Mouse (Mus musculus) G1E (cell line): ENCODE measurements around the gene Ptdss2. TPM values are rescaled to one million over a fixed set of nuclear protein-coding genes. Genes with fewer than 3 reads are reported as not detected.

Experiments used
- ATAC-seq: 2 replicates; pipeline ENCODE4 v1.8.0; 2016; ENCODE audit warnings: mild to moderate bottlenecking; ENCODE audit not compliant: insufficient number of reproducible peaks, poor library complexity, low FRiP score, severe bottlenecking; ENCODE audit errors: extremely low read depth
- DNase-seq: peaks from one replicate; pipeline ENCODE4 v3.0.0; 2012; ENCODE audit warnings: low spot score
- H3K27me3 ChIP-seq: 2 replicates; pipeline ENCODE4 v1.6.1; 2012; ENCODE audit warnings: mild to moderate bottlenecking, low read length, inconsistent platforms; ENCODE audit not compliant: insufficient read depth
- H3K36me3 ChIP-seq: replicated peaks from 2 replicates; pipeline ENCODE3; 2012; ENCODE audit warnings: mild to moderate bottlenecking, inconsistent platforms
- H3K4me1 ChIP-seq: 2 replicates; pipeline ENCODE4 v1.6.1; 2012; ENCODE audit warnings: low read depth, low read length, inconsistent platforms, mixed read lengths; ENCODE audit not compliant: insufficient read depth
- H3K4me3 ChIP-seq: 2 replicates; pipeline ENCODE4 v1.5.1; 2012; ENCODE audit warnings: low read depth, mild to moderate bottlenecking, inconsistent platforms, low read length, moderate library complexity, mixed read lengths
- H3K9me3 ChIP-seq: replicated peaks from 2 replicates; pipeline ENCODE4 v1.6.1; 2012; ENCODE audit warnings: inconsistent platforms
- CTCF ChIP-seq: IDR thresholded peaks from 2 replicates; pipeline ENCODE4 v1.5.1; 2012; ENCODE audit warnings: low read depth, low read length, inconsistent platforms, mixed read lengths
- GATA1 ChIP-seq: IDR thresholded peaks from 2 replicates; pipeline ENCODE4 v1.6.1; 2012; ENCODE audit warnings: borderline replicate concordance, low read length, inconsistent platforms, mixed read lengths
- GATA2 ChIP-seq: IDR thresholded peaks from 2 replicates; pipeline ENCODE4 v1.6.1; 2012; ENCODE audit warnings: low read depth, low read length, inconsistent platforms, borderline replicate concordance
- POLR2AphosphoS5 ChIP-seq: IDR thresholded peaks from 2 replicates; pipeline ENCODE4 v1.6.1; 2012; ENCODE audit warnings: low read depth, low read length, inconsistent platforms; ENCODE audit not compliant: insufficient replicate concordance
- TAL1 ChIP-seq: conservative IDR thresholded peaks from 2 replicates; pipeline ENCODE4 v1.6.1; 2012; ENCODE audit warnings: low read depth, low read length, inconsistent platforms, mixed read lengths
- polyA plus RNA-seq: library from polyadenylated mRNA; stranded (reverse); fragments of >175 nt; gene quantifications from 2 replicates; pipeline ENCODE4 v1.2.3, GENCODE M21; 2012
- total RNA-seq, 2 experiments: library from RNA; stranded (forward) in 1 of 2; stranded (reverse) in 1 of 2; fragments of 200-1000 nt in 1 of 2; fragments of >200 nt in 1 of 2; fragmentation: Nextera tagmentation in 1 of 2; gene quantifications; 2 replicates each; pipeline ENCODE4 v1.2.3; 2014 to 2017

Gene Ptdss2
- total RNA-seq (2014; fragmentation: Nextera tagmentation) (10.2 and 43.3 TPM in 2 replicates), total RNA-seq (2017) (3.9 and 4.5 TPM in 2 replicates), polyA plus RNA-seq (29.4 and 45.3 TPM in 2 replicates)

GRCm38 (mm10) chr7:141122245-141122644 lies at the start of gene Ptdss2:
Gene Ptdss2, plus strand, starts transcription at chr7:141122382.
- Histone ChIP-seq H3K36me3 (no peaks in the 10 kb centered on the region), H3K27me3 (peaks cover 10% of the 10 kb centered on the region), H3K4me3 (peak within 1 kb of the TSS; percentile 75), H3K9me3 (no peaks in the 10 kb centered on the region), H3K4me1 (peaks cover 30% of the 10 kb centered on the region)
- DNase-seq (no peak), ATAC-seq (no peak)
- TF ChIP-seq TAL1, result no peak
- no peak for TF ChIP-seq POLR2AphosphoS5
- TF ChIP-seq GATA1, result no peak
- no peak for TF ChIP-seq CTCF
- TF ChIP-seq GATA2, result no peak

GRCm38 (mm10) chr7:141073782-141074181 lies 48.4 kb upstream of the Ptdss2 start:
- Histone ChIP-seq H3K27me3 (peaks cover 40% of the 10 kb centered on the region), H3K9me3 (no peaks in the 10 kb centered on the region), H3K36me3 (no peaks in the 10 kb centered on the region), H3K4me3 (no peak overlapping the region), H3K4me1 (peaks cover 2% of the 10 kb centered on the region; the same call in 1 of the 2 replicates)
- no peak for DNase-seq
- ATAC-seq, result no peak
- TF ChIP-seq CTCF, result no peak
- TF ChIP-seq POLR2AphosphoS5, result no peak
- TF ChIP-seq GATA2, result no peak
- TF ChIP-seq TAL1, result no peak
- no peak for TF ChIP-seq GATA1

GRCm38 (mm10) chr7:141077841-141078240 lies 44.3 kb upstream of the Ptdss2 start, which contains the start of gene Pkp3:
Gene Pkp3, plus strand, starts transcription at chr7:141078218.
- no peaks in the 10 kb centered on the region for H3K36me3 ChIP-seq
- TF ChIP-seq GATA1, result no peak
- no peak for TF ChIP-seq POLR2AphosphoS5
- TF ChIP-seq CTCF, result no peak
- no peak for TF ChIP-seq GATA2
- no peak for TF ChIP-seq TAL1
- H3K4me3 ChIP-seq, result no peak within 1 kb of the TSS
- peaks cover 45% of the 10 kb centered on the region for H3K27me3 ChIP-seq
- H3K9me3 ChIP-seq, result no peaks in the 10 kb centered on the region
- H3K4me1 ChIP-seq, result no peaks in the 10 kb centered on the region
- DNase-seq (no peak), ATAC-seq (no peak)

- TF ChIP-seq POLR2AphosphoS5 (no peak), GATA1 (no peak), CTCF (no peak), GATA2 (no peak), TAL1 (no peak)
- Histone ChIP-seq H3K27me3 (peaks cover 45% of the 10 kb centered on the region), H3K9me3 (no peaks in the 10 kb centered on the region), H3K36me3 (no peaks in the 10 kb centered on the region), H3K4me3 (no peak overlapping the region), H3K4me1 (no peaks in the 10 kb centered on the region)
- DNase-seq (no peak), ATAC-seq (no peak)
Observed at GRCm38 (mm10) chr7:141078876-141079275, 43.3 kb upstream of the Ptdss2 start.

- Histone ChIP-seq H3K4me3 (no peak overlapping the region), H3K9me3 (no peaks in the 10 kb centered on the region), H3K4me1 (no peaks in the 10 kb centered on the region), H3K36me3 (no peaks in the 10 kb centered on the region), H3K27me3 (peaks cover 48% of the 10 kb centered on the region)
- DNase-seq (no peak), ATAC-seq (no peak)
- TF ChIP-seq CTCF, result no peak
- no peak for TF ChIP-seq GATA2
- no peak for TF ChIP-seq POLR2AphosphoS5
- no peak for TF ChIP-seq TAL1
- TF ChIP-seq GATA1, result no peak
Observed at GRCm38 (mm10) chr7:141079481-141080449, 42.4 kb upstream of the Ptdss2 start.

GRCm38 (mm10) chr7:141087894-141088293 lies 34.3 kb upstream of the Ptdss2 start:
- Histone ChIP-seq H3K9me3 (no peaks in the 10 kb centered on the region), H3K4me3 (no peak overlapping the region), H3K4me1 (peaks cover 23% of the 10 kb centered on the region), H3K36me3 (peaks cover 15% of the 10 kb centered on the region), H3K27me3 (peaks cover 37% of the 10 kb centered on the region)
- ATAC-seq, result no peak
- TF ChIP-seq GATA2, result no peak
- no peak for TF ChIP-seq CTCF
- TF ChIP-seq GATA1, result no peak
- no peak for TF ChIP-seq POLR2AphosphoS5
- no peak for TF ChIP-seq TAL1
- DNase-seq, result no peak
